Mouse (Mus musculus) kidney, embryonic 14.5 days (tissue): ENCODE data around the gene Cxadr. TPM values are rescaled to one million over a fixed set of nuclear protein-coding genes. Genes with fewer than 3 reads are reported as not detected.
"Not testable (repeated sequence)": the region's sequence is repeated elsewhere in the genome, so short reads cannot be mapped to it uniquely, and the experiment has no call there.

Experiments
- ATAC-seq: fragments of 200-750 bp; cut with Nextera tagmentation; 2 replicates; pipeline ENCODE4 v1.8.0; 2017; ENCODE audit warnings: moderate number of reproducible peaks, mild to moderate bottlenecking, moderate TSS enrichment, moderate library complexity; ENCODE audit not compliant: low FRiP score, low TSS enrichment
- H3K27ac ChIP-seq: fragments of 300-500 bp; sonication (generic); 2 replicates; pipeline ENCODE4 v1.5.1; 2014; ENCODE audit warnings: low read depth, mild to moderate bottlenecking, low read length, moderate library complexity, mixed read lengths
- H3K27me3 ChIP-seq: fragments of 300-500 bp; sonication (generic); 2 replicates; pipeline ENCODE4 v1.6.1; 2014; ENCODE audit warnings: mild to moderate bottlenecking, low read length; ENCODE audit not compliant: control insufficient read depth, insufficient read depth
- H3K36me3 ChIP-seq: fragments of 300-500 bp; sonication (generic); 2 replicates; pipeline ENCODE4 v1.6.1; 2014; ENCODE audit warnings: low read length, mixed read lengths; ENCODE audit not compliant: control insufficient read depth, insufficient read depth
- H3K4me1 ChIP-seq: fragments of 300-500 bp; sonication (generic); 2 replicates; pipeline ENCODE4 v1.6.1; 2014; ENCODE audit warnings: low read length, mixed read lengths; ENCODE audit not compliant: control insufficient read depth, insufficient read depth
- H3K4me2 ChIP-seq: fragments of 300-500 bp; sonication (generic); replicated peaks from 2 replicates; pipeline ENCODE4 v1.6.1; 2014; ENCODE audit warnings: low read depth, mild to moderate bottlenecking, low read length
- H3K4me3 ChIP-seq: fragments of 300-500 bp; sonication (generic); 2 replicates; pipeline ENCODE4 v1.5.1; 2014; ENCODE audit warnings: mild to moderate bottlenecking, low read length
- H3K9ac ChIP-seq: fragments of 300-500 bp; sonication (generic); 2 replicates; pipeline ENCODE4 v1.6.1; 2014; ENCODE audit warnings: low read depth, mild to moderate bottlenecking, low read length, moderate library complexity
- H3K9me3 ChIP-seq: fragments of 300-500 bp; sonication (generic); 2 replicates; pipeline ENCODE4 v1.6.1; 2016; ENCODE audit warnings: low read length; ENCODE audit not compliant: control insufficient read depth
- WGBS: fragments of 180-500 bp; shearing (Covaris S2); extraction: QIAGEN DNeasy Blood & Tissue Kit; methylation state at CpG from one replicate; pipeline ENCODE4 v1.1.7; 2014; 5-methylcytosine and 5-hydroxymethylcytosine counted together
- polyA plus RNA-seq: library from polyadenylated mRNA; unstranded; fragments of >200 nt; fragmentation: Nextera tagmentation; extraction: Ambion mirVana; gene quantifications from 2 replicates; pipeline ENCODE4 v1.2.1, GENCODE M21; 2014

Cxadr gene
- polyA plus RNA-seq, 1 experiment from 2014 or later, result 25.7 TPM

GRCm38 (mm10) chr16:78341356-78341755 is 40.1 kb downstream of the Cxadr start:
- no peak overlapping the region for H3K4me2 ChIP-seq
- H3K27me3 ChIP-seq, result no peaks in the 10 kb centered on the region
- no peaks in the 10 kb centered on the region for H3K36me3 ChIP-seq
- no peak overlapping the region for H3K9ac ChIP-seq
- WGBS, result 82% methylated on average over 4 of the region's 4 CpGs
- no peak overlapping the region for H3K27ac ChIP-seq
- no peak overlapping the region for H3K4me3 ChIP-seq
- H3K9me3 ChIP-seq, result no peaks in the 10 kb centered on the region
- H3K4me1 ChIP-seq, result no peaks in the 10 kb centered on the region; the same call in 1 of the 2 replicates
- no peak; the same call in 1 of the 2 replicates for ATAC-seq

GRCm38 (mm10) chr16:78342767-78343166 is 41.5 kb downstream of the Cxadr start:
- 92% methylated on average over 5 of the region's 5 CpGs for WGBS
- no peak overlapping the region for H3K9ac ChIP-seq
- no peaks in the 10 kb centered on the region; the same call in 1 of the 2 replicates for H3K4me1 ChIP-seq
- no peak for ATAC-seq
- H3K4me3 ChIP-seq, result no peak overlapping the region
- no peak overlapping the region for H3K4me2 ChIP-seq
- no peaks in the 10 kb centered on the region for H3K27me3 ChIP-seq
- H3K9me3 ChIP-seq, result no peaks in the 10 kb centered on the region
- H3K36me3 ChIP-seq, result no peaks in the 10 kb centered on the region
- no peak overlapping the region for H3K27ac ChIP-seq

- H3K36me3 ChIP-seq, result peaks cover under 1% of the 10 kb centered on the region; the same call in 1 of the 2 replicates
- H3K4me1 ChIP-seq, result no peaks in the 10 kb centered on the region; the same call in 1 of the 2 replicates
- WGBS, result 58% methylated on average over 6 of the region's 6 CpGs
- no peak overlapping the region for H3K9ac ChIP-seq
- H3K27me3 ChIP-seq, result no peaks in the 10 kb centered on the region
- no peak overlapping the region for H3K4me2 ChIP-seq
- H3K9me3 ChIP-seq, result no peaks in the 10 kb centered on the region
- H3K4me3 ChIP-seq, result no peak overlapping the region
- ATAC-seq, result no peak
- peak overlapping the region; percentile 38; the same call in 1 of the 2 replicates for H3K27ac ChIP-seq
Measured at GRCm38 (mm10) chr16:78343792-78344191, 42.5 kb downstream of the Cxadr start.

GRCm38 (mm10) chr16:78346662-78347327 is 45.5 kb downstream of the Cxadr start:
- Histone ChIP-seq H3K9ac (no peak overlapping the region), H3K36me3 (peaks cover 9% of the 10 kb centered on the region; the same call in 1 of the 2 replicates), H3K27me3 (no peaks in the 10 kb centered on the region), H3K4me2 (no peak overlapping the region), H3K4me3 (no peak overlapping the region), H3K4me1 (no peaks in the 10 kb centered on the region; the same call in 1 of the 2 replicates), H3K27ac (no peak overlapping the region), H3K9me3 (no peaks in the 10 kb centered on the region)
- 63% methylated on average over 2 of the region's 2 CpGs for WGBS
- no peak for ATAC-seq

- Histone ChIP-seq H3K27ac (no peak overlapping the region), H3K9ac (no peak overlapping the region), H3K4me3 (no peak overlapping the region), H3K27me3 (no peaks in the 10 kb centered on the region), H3K9me3 (no peaks in the 10 kb centered on the region), H3K4me2 (no peak overlapping the region), H3K36me3 (peaks cover 9% of the 10 kb centered on the region; the same call in 1 of the 2 replicates), H3K4me1 (no peaks in the 10 kb centered on the region; the same call in 1 of the 2 replicates)
- WGBS, result 81% methylated on average over 13 of the region's 13 CpGs
- ATAC-seq, result no peak; the same call in 1 of the 2 replicates
Measured at GRCm38 (mm10) chr16:78347328-78347926, 46.1 kb downstream of the Cxadr start.

- 93% methylated on average over 3 of the region's 3 CpGs for WGBS
- no peak for ATAC-seq
- peaks cover 32% of the 10 kb centered on the region for H3K36me3 ChIP-seq
- no peak overlapping the region for H3K4me2 ChIP-seq
- H3K27me3 ChIP-seq, result no peaks in the 10 kb centered on the region
- no peak overlapping the region for H3K9ac ChIP-seq
- no peak overlapping the region for H3K27ac ChIP-seq
- no peak overlapping the region for H3K4me3 ChIP-seq
- H3K4me1 ChIP-seq, result no peaks in the 10 kb centered on the region
- no peaks in the 10 kb centered on the region for H3K9me3 ChIP-seq
Measured at GRCm38 (mm10) chr16:78357757-78358156, 56.5 kb downstream of the Cxadr start.

GRCm38 (mm10) chr16:78361466-78361865 is 60.2 kb downstream of the Cxadr start:
- H3K27me3 ChIP-seq, result no peaks in the 10 kb centered on the region
- H3K4me2 ChIP-seq, result no peak overlapping the region
- H3K9ac ChIP-seq, result no peak overlapping the region
- WGBS, result 52% methylated on average over 4 of the region's 4 CpGs
- peaks cover 56% of the 10 kb centered on the region for H3K36me3 ChIP-seq
- H3K4me1 ChIP-seq, result no peaks in the 10 kb centered on the region
- ATAC-seq, result no peak
- H3K27ac ChIP-seq, result no peak overlapping the region
- H3K4me3 ChIP-seq, result no peak overlapping the region
- H3K9me3 ChIP-seq, result no peaks in the 10 kb centered on the region

GRCm38 (mm10) chr16:78364554-78364953 is 63.3 kb downstream of the Cxadr start:
- not testable (repeated sequence) for H3K27ac ChIP-seq, ATAC-seq, H3K4me3 ChIP-seq, H3K4me1 ChIP-seq, H3K9ac ChIP-seq, H3K4me2 ChIP-seq, H3K9me3 ChIP-seq, H3K27me3 ChIP-seq
- peaks cover 63% of the 10 kb centered on the region for H3K36me3 ChIP-seq
- 95% methylated on average over 9 of the region's 9 CpGs for WGBS

- Histone ChIP-seq H3K4me1 (peaks cover 11% of the 10 kb centered on the region; the same call in 1 of the 2 replicates), H3K4me3 (no peak overlapping the region), H3K27ac (no peak overlapping the region), H3K36me3 (peaks cover 50% of the 10 kb centered on the region), H3K9me3 (no peaks in the 10 kb centered on the region), H3K9ac (no peak overlapping the region), H3K4me2 (no peak overlapping the region), H3K27me3 (no peaks in the 10 kb centered on the region)
- no peak for ATAC-seq
- 71% methylated on average over 7 of the region's 7 CpGs for WGBS
Measured at GRCm38 (mm10) chr16:78371491-78372046, 70.3 kb downstream of the Cxadr start.
